Mouse (Mus musculus) bone marrow, adult 2 months (tissue): Measurements from ENCODE around the gene Ndufa4l2.

Experiments used
- CTCF ChIP-seq: fragments of 200-500 bp; IDR thresholded peaks from 2 replicates; pipeline ENCODE4 v1.5.1; 2011; ENCODE audit warnings: low read length, control low read depth; ENCODE audit not compliant: control insufficient read depth, insufficient read depth
- POLR2A ChIP-seq: fragments of 200-500 bp; IDR thresholded peaks from 2 replicates; pipeline ENCODE4 v1.6.1; 2011; ENCODE audit warnings: low read depth, mild to moderate bottlenecking, control low read depth, low read length, borderline replicate concordance; ENCODE audit not compliant: control insufficient read depth

DNA sequence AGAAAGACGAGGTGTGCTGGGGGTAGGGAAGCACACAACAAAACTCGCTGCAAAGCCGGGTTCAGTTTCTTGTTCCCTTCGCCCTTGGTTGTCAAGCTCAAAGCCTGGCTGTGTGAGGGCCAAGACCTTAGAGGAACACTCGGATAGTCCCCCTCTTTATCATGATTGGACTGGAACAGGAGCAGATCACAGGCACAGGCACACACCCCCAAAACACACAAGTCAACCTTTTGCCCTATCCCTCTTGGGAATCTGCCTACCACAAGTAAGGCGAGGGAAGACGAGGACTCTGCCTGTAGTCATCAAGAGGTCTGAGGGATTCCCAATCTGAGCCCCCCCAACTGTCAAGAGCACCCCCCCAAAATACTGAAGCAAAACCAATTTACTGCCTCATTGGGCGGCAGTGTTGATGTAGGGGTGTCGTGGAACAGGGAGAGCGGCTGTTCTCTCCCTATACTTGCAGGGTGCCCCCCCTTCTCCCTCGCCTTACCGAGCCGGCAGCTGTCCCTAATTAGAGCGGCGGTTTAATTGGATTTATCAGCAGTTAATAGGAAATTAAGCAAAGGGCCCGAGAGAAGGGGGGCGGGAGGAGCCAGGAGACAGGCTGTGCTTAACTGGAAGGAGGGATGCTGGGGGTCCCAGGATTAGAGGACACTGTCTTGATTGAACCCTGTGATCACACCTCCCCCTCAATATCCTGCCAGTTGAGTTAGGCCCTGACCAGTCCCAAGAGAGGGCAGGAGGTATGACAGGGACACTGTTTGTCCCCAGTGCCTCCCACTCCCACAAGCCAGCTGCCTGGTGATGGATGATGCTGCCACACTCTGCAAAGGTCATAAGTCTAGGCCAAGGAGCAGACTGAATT lies 4.7 kb upstream of the Ndufa4l2 start:
- TF ChIP-seq CTCF: no peak
- TF ChIP-seq POLR2A: no peak
